Mouse (Mus musculus): ENCODE results near the gene Col23a1.
A peak's percentile ranks its signal among the peaks of the same experiment; 100 is the strongest.
"Not testable (repeated sequence)": the region's sequence is repeated elsewhere in the genome, so short reads cannot be mapped to it uniquely, and the experiment has no call there.

The Col23a1 gene

GRCm38 (mm10) chr11:51595459-51596083 lies 305.9 kb downstream of the Col23a1 start:
- no peak for DNase-seq

DNA sequence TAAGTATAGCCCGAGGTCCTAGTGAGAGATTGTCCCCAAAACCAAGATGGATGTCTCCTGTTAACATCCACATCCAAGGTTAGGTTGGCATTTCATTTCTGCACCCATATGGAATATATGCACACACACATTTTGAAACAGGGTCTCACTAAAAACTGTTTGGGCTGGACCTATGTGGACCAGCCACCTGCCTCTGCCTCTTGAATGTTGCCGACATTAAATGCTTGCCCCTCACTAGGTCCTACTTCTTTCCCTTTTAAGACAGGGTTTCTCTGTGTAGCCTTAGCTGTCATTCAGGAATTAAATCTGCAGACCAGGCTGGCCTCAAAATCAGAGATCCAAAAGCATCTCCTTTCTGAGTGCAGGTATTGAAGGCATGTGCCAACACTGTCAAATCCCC lies 307.8 kb downstream of the Col23a1 start:
- DNase-seq, result no peak

DNA sequence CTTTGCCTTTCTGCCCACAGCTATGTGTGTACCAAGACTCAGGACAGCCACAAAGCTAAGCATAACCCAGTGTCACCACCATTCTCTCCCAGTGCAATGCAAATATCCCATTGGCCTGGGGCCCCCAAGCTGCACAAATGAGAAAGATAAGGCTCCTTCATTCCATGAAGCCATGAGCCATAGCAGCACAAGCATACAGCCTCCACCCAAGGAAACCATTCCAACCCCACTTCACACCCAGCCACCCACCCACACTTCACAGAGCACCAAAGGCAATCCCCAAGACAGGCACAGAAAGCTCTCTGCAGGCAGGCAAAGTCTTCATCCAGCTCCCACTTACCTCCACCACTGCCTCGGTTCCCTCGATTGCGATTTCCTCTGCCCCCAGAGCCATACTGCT lies 312.5 kb downstream of the Col23a1 start:
- no peak for DNase-seq

DNA sequence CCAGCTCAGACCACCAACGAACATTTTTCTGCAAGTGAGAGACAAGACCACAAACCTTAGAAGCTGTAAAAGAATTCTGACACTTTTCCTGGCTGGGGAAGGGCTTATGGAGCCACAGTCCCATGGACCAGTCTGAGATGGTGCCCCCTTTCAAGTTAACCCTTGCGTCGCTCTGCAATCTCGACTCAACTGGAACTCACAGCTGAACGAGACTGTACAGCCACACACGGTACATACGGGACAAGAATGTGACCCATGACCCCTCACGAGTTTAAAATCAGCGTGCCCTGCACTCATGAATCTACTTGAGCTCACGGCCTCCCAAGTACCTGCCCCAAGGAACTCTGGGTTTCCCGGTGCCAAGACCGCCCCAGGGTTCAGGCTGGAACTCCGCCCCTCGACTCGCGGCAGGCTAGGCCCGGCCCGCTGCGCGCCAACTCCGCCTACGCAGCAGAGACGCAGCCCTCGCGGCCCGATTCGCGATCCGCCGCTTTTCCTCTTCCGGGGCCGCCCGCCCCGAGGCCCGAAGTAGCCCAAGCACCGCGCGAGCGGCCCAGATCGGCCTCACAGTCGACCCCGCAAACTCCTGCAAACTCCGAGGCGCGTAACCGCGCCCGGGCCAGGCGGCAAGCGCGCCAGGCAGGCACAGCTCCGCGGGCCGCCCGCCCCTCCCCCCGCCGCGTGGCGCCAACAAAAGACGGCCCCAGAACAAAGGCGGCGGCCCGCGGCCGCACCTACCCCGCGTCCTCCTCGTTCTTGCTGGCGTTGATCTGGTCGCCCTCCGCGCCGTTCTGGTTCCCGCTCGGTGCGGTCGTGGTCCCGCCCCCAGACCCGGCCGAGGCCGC lies 316.1 kb downstream of the Col23a1 start:
- peak; percentile 78 for DNase-seq

DNA sequence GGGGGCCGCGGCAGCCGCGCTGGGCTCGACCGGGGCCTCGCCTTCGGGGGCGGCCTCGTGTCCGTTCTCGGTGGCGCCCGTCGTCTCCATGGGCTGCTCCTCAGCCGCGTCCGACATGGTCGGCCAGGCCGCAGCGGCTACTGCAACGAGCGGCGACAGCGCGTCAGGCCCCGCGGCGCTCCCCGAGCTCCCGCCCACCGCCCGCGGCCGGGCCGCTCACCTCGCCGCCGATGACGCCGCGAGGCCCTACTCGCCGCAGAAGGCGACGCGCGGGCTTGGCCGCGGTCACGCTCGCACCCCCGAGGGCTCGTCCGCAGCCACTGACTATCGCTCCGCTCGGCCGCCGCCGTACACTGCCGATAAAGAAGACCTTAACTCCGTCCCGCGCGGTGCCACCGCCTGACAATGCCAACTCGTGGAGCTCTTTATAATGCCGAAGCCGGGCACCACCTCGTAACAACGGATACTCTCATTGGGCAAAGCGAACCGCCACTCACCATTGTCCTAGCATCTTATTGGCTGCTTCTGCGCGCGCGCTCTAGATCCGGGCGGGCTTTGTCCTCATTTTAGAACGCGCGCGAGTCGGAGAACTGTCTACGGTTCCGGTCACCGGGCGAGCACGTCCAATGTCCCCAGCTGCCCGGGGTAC lies 316.9 kb downstream of the Col23a1 start, which contains the start of gene Hnrnpab:
Gene Hnrnpab, minus strand, starts transcription at position 401 of the 649 bp plus-strand sequence.
- peak; percentile 96 for DNase-seq

- no peak for DNase-seq
Measured at GRCm38 (mm10) chr11:51607096-51607738, 317.5 kb downstream of the Col23a1 start.

DNA sequence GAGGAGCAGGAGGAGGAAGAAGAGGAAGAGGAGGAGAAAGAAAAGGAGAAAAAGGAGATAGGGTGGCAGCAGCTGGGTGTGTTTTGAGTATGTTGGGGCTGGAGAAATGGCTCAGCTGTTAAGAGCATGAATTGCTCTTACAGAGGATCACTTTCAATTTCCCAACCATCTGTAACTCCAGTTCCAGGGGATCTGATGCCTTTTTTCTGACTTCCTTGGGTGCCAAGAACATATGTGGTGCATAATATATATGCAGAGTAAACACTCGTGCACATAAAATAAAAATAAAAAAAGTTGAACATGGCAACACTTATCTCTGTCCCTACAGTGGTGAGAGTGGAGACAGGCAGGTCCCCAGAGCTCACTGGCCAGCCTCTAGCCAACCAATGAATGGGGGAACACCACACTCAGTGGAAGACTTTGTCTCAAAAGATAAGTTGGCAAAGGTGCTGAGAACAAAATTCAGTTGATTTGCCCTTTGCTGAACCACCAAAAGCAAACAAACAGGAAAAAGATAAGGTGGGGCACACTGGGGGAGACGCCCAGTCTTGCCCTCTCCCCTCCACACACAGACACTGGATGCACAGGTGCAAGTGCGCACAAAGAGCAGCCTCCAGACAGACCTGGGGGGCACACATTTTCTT lies 319.7 kb downstream of the Col23a1 start:
- DNase-seq, result no peak

GRCm38 (mm10) chr11:51609940-51610339 lies 320.2 kb downstream of the Col23a1 start:
- not testable (repeated sequence) for DNase-seq

- DNase-seq, result no peak
Measured at GRCm38 (mm10) chr11:51614256-51614655, 324.5 kb downstream of the Col23a1 start.

DNA sequence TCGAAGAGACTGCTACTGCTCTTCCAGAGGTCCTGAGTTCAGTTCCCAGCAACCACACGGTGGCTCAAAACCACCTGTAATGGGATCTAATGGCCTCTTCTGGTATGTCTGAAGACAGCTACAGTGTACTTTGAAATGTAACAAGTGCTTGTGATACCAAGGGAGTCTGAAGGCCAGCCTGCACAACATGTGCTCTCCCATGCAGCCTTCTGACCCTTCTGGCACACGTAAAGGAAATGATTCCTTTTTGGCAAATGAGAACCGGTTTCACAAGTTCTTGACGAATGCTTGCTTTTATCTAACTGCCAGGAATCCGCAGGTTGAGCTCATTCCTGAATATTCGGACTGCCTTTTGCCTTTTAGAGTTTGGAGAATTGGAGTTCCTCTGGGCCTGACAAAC lies 325.4 kb downstream of the Col23a1 start:
- DNase-seq, result no peak

DNA sequence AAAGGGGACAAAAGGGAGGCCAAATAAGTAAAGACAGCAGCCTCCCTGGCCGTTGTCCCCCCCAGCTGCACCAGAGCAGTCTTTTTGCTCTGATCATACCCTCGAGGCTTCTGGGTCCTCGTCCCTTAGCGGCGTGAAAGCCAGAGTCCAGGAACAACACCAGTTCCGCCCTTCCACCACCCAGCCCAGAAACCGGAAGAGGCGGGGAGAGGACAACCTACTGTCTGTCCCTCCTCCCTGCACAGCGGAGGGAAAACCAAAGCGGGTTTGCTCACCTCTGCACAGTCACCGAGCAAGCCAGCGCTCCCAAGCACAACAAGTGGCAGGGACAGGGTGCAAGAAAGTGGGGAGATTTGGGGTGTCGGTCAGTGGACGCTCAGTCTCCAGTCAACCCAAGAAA lies 325.9 kb downstream of the Col23a1 start:
- no peak for DNase-seq

GRCm38 (mm10) chr11:51616113-51616512 lies 326.4 kb downstream of the Col23a1 start:
- DNase-seq, result not testable (repeated sequence)

DNA sequence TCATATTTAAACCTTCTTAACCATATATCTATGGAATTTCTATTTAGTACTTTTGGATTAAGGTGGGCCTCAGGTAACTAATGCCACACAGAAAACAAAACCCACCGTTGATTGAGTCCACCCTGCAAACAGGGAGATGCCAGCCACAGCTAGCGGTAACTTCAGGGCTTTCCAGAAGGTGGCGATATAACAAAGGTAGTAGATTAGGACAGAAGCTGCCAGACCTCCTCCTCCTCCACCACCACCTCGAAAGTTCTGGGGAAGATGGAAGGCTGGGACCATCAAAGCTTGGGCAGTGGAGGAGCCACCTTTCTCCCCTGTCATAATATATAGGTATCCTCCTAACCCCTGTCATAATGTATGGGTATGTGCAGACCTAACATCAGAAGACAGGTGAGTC lies 328.0 kb downstream of the Col23a1 start:
- peak; percentile 68 for DNase-seq

DNA sequence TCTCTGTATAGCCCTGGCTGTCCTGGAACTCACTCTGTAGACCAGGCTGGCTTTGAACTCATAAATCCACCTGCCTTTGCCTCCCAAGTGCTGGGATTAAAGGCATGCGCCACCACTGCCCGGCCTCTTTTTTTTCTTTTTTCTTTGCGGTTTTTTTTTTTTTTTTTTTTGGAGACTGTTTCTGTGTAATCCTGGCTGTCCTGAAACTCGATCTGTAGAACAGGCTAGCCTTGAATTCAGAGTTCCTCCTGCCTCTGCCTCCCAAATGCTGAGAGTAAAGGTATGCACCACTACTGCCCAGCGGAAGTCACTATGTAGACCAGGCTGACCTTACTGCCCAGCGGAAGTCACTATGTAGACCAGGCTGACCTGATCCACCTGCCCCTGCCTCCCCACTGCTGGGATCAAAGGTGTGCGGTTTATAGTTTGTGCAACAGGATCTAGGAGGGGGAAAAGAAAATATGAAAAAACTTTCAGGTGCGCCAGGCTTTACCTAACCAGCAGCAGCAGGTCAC lies 329.2 kb downstream of the Col23a1 start:
- DNase-seq, result no peak

DNA sequence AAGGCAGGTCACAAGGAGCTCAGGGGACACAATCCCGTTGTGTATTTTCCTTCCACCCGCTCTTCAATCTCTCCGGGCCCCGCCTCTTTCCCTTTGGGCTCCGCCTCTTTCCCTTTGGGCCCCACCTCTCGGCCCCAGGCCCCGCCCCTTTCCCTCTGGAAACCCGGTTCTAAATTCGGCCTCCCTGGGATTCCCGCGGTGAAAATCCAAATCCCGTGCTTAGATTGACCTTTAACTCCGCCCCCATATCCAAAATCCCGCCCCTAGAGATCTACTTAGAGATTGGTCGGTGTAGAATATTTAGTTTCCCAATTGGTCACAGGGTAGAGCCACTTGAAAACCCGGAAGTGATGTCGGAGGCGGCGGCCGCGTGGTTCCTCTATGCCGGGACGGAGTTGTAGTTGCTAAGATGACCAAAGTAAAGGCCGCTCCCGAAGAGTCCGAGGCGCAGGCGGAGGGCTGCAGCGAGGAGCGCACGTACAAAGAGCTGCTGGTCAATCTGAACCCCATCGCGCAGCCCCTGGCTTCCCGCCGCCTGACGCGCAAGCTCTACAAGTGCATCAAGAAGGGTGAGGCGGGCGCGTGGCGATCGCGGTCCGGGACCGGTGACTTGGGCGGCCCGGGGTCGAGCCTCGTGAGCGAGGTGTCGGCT lies 329.8 kb downstream of the Col23a1 start, which contains the start of gene Nhp2:
Gene Nhp2, plus strand, starts transcription at position 327 of the 652 bp plus-strand sequence.
- peak; percentile 90 for DNase-seq

DNA sequence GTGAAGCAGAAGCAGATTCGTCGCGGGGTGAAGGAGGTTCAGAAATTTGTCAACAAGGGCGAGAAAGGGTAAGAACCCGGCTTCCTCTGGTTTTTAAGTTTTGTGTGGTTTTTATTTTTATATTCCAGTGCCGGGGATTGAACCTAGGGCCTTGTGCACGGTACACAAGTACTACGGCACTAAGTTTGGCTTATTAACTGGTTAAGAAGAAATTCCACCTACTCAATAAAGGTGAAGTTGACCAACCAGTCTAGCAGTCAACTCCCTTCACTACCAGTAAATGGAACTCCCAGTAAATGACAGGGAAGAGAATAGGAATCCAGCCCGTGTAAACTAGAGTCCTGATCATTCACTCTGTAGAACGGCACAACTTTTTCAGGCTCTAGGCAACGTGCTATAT lies 330.4 kb downstream of the Col23a1 start:
- DNase-seq, result no peak

- no peak for DNase-seq
Measured at GRCm38 (mm10) chr11:51621776-51622175, 332.1 kb downstream of the Col23a1 start.

DNA sequence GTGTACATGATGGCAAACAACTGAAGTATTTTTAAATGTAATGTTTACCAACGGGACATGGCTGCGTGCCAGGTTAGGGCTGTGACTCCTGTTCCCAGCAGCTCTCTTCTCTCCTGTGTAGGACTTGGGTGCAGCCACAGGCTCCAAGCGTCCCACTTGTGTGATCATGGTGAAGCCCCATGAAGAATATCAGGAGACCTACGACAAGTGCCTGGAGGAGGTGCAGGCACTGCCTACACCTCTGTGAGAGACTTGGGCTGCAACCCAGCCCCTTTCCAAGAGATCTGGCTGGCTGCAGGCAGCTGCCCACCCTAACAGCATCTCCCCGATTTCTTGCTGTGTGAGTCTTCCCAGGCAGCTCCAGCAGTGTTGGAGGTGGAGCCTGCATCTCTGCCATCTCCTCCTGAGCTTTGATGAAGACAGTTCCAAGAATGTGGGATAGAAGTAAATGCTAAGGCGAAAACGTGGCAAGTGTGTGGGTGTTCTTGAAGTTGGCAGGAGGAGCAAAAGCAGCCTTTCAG lies 333.3 kb downstream of the Col23a1 start:
- peak; percentile 61 for DNase-seq

DNA sequence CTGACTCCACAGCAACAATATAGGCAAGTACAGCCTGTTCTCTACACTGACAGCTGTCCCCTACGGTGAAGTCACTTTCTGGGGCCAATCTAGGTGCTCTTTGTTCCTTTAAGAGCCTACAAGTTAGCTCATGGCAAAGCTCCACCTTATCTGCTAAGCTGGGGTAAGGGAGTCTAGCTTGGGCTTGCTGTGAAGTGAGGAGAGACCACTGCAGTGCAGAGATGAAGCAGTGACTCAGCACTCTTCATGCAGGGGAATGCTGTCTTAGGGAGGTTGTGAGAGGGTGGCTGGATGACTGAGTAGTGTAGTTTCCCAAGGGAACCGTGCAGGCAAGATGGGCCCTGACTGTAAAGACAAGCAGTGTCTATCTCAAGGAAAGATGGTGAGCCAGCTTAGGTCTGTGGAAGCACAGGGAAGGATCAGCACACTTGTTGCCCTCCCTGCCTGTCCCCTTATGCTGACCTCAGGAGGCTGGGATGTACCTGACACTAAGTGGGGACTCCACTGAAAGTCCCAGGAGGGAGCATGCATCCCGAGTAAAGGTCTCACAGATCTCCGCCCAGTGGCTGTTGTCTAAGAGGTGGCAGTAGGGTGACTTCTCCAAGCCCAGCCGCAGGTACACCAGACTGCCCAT lies 335.6 kb downstream of the Col23a1 start:
- no peak for DNase-seq

DNA sequence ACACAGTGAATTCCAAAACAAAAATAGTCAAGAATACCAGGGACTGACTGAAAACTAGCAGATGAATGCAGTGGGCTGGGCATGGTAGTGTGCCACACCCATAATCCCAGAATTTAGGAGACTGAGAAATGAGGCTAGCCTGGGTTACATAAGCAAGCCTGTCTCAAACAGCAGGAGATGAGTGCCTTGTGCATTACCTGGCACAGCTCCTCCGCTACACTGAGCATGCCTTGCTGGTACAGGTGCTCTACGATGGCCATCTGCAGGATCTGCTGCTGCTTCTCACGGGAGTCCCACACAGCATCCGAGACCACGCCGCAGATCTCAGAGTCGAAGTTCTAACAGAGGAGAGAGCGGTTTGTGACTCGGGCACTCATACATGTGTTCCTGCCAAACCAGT lies 337.7 kb downstream of the Col23a1 start:
- DNase-seq, result no peak

DNA sequence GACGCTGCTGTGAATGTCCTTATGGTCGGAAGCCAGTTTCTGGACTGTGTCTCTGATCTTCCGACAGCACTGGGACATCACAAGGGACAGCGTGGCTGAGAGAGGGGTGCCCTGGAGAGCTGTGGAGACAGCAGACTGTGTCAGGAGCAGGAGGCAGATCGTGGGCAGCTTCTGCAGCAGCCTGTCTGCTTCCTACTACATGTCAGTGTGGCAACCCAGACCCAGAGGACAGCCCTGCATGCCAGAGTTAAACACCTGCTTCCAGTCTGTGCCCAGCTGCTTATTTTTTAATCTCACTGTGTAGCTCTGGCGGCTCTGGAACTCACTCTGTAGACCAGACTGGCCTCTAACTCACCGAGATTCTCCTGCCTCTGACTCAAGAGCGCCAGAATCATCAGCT lies 338.2 kb downstream of the Col23a1 start:
- DNase-seq, result no peak
